Mouse (Mus musculus) left cerebral cortex, adult 11 months (tissue): ENCODE data around the gene 5730522E02Rik.
A peak's percentile ranks its signal among the peaks of the same experiment; 100 is the strongest.
"Not testable (repeated sequence)": the region's sequence is repeated elsewhere in the genome, so short reads cannot be mapped to it uniquely, and the experiment has no call there.

Source experiments
- DNase-seq: peaks from one replicate; pipeline ENCODE4 v3.0.0; 2022; ENCODE audit warnings: low spot score

5730522E02Rik gene

DNA sequence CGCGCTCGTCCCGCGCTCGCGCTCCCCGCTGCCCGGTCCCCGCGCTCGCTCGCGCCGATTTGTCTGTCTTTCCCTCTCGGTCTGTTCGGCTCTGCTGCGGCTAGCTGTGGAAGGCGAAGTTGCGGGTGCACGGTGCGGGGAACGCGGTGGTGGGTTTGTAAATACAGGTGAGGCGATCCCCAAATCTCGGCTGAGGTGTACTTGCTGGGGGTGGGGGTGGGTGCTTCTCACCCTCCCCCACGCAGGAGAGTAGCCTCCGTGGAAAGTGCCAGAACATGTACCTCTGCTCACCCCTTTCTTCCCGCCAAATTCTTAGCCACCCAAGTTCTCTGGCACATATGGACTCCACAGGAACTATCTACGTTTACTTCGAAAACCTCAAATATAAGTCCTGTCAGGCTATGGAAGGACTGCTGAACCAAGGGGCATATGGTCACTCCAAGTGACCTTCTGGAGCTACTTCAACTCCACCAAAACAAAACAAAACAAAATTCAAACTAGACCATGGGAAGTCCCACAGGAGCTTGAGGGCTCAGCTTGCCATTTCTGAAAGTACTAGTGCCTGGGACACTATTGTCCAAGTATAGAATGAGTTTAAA, at the start of gene 5730522E02Rik:
Gene 5730522E02Rik, minus strand, starts transcription at position 182 of the 599 bp plus-strand sequence.
- no peak for DNase-seq

DNA sequence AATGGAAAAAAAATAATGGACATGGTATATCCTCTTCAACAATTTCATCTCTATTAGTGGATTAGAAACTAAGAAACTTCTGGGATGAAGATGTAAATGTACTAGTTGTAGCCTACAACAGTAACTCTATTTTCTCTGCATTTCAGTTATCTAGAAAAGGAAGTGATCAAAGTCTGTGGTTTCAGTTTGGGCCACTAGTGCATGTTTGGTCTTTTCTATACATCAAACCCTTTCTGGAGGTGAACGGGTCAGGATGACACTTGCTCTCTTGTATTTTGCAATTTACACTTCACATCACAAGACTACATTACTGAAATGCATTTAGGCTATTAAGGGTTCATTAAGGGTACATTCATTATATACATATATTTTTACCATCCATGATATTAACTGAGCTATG, 26.0 kb upstream of the 5730522E02Rik start:
- no peak for DNase-seq

DNA sequence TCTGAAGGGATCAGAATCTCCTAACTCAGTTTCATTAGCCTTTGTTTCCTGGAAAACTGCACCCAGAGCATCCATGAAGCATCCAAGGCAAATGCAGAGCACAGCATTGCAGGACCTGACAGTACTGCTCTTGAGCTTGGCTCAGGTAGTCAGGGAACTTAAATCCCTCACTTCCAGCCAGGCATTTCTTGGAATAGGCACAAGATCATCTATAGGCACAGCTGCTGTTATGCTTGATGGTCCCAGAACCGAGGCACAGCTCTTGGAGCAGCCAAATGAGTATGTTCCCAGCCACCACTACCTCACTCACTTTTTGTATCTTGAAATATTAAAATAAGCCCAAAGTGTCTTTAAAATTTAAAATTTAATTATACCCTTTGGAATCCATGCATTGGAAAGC, 19.3 kb upstream of the 5730522E02Rik start:
- DNase-seq = no peak

DNA sequence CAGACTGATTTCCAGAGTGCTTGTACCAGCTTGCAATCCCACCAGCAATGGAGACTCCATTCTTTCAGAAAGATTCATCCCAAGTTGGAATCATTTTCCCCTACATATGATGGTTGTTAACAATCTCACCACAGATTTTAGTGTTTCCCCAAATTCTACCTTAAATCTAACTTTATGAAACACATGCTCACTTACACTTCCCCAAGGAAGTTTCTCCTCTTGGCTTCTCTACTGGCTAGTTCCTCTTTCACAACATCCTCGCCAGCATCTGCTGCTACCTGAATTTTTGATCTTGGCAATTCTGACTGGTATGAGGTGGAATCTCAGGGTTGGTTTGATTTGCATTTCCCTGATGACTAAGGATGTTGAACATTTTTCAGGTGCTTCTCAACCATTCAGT, 3.1 kb upstream of the 5730522E02Rik start:
- DNase-seq = not testable (repeated sequence)

DNA sequence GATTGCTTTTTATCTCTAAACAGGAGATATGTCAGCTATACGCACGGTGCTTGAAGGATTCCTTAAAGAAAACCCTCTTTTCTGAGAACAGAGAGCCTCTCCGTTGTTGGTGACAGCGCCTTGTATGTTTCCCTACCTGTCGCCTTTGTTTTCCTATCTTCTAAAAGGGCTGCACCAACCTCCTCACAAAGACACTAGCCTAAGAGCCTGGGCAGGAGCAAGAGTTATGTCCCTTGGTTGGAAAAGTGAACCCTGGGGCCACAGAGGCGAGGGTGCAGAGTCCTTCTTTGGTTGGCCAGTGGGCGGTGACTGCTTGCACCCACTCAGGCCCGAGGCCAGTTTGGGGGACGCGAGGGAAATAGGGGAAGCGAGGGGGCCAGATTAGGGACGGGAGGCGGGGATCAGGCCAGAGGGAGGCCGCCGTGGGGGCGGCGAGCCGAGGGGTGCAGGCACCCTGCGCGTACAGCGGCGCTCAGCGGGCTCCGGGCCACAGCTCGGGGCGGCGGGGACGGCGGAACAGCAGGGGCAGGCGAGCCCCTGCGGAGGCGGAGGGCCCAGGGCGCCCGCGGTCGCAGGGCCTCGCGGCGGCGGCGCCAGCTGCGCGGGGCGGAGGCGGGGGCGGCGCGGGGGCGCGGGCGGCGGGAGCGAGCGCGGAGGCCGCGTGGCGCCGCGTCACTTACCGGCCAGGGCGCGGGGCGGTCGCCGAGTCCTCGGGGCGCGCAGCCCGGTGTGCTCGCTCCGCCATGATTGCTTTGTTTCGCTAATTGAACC, 567 bp downstream of the 5730522E02Rik start:
- peak; percentile 33 for DNase-seq

DNA sequence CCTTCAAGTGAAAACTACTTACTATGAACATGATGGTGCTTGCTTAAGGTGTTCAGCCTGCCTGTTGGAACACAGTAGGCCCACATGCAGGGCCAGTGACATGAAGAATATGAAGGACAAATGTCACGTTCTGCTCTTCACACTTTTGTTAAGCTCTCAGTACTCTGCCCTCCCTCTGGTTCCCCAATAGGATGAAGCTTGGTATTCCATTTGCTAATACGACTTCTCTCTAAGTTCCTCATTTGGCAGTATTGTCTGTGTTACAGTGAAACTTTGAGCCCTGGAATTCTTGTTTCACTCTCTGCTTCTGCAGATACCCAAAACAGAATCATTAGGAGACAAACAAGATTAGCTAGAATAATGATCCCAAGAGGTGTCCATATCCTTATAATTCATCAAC, 7.1 kb downstream of the 5730522E02Rik start:
- no peak for DNase-seq

DNA sequence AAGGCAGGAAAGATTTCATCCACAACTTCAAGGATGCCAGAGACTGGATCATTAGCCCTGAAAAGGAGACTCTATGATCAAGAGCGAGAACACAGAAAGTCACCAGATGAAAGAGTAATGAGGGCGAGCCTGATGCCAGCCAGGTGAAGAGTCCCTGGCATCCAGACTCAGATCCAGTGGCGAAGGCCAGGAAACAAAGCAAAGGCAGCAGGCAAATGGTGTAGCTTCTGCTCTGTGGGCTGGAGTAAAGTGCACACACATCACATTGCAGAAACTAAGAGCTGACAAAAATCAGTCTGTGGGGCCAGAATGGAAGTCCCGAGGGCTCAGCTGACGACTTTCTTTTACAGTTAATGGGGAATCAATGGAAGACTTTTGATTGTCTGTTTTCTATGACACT, 7.7 kb downstream of the 5730522E02Rik start:
- DNase-seq = no peak

DNA sequence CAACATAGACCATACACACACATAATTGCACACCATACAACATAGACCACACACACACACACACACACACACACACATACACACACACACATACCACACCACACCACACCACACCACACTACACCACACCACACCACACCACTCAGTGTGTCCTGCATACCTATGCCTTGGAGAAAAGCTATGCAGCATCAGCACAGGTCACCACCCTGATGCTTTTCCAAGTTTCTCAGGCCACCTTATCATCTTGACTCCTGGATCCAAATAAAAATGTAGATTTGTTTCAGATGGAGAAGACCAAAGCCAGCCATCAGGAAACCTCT, 8.8 kb downstream of the 5730522E02Rik start:
- DNase-seq = no peak

DNA sequence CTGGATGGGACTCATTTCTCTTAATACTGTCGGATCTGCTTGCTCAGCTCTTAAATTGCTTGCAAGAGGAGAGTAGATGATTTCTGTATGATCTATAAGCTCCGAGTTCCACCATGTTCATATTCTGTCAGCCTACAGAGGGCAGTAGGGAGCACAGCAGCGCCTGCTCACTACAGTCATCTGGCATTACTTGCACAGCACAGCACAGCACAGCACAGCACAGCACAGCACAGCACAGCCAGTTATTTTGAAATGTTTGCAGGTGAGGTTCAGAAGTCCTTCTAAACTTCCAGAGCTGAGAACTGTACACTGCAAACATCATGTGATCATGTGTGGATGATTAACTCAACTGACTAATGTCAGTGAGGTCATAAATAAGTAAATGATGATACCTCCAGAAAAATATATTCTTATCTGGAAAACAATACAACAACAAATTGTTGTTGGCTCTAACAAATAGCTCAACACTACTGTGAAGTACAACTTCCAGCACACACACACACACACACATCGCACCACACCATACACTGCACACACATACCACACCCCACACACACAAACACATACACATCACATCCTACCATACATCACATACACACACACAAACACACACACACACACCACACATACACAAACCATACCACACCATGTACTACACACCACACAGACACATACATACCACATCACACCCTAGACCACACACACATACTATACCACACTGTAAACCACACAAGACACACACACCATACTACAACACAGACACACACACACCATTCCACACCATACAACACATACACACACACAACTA, 9.4 kb downstream of the 5730522E02Rik start:
- peak; percentile 11 for DNase-seq

DNA sequence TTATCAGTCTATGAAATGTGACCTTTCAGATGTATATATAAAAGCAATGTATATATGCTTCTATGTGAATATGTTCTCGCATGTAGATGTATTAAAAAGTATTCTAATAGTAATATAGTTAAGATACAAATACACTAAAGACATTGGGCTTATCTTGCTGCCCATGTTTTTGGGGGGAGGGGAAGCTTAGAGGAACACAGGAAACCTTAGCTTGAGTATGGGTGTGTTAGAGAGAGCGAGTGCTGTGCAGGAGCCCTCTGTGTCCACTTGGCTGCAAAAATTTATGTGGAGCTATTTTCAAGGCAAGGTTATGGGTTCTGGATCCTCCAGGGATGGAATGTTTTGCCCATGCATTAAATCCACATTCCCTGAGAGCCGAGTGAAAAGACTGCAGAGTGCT, 15.1 kb downstream of the 5730522E02Rik start:
- DNase-seq = no peak

DNA sequence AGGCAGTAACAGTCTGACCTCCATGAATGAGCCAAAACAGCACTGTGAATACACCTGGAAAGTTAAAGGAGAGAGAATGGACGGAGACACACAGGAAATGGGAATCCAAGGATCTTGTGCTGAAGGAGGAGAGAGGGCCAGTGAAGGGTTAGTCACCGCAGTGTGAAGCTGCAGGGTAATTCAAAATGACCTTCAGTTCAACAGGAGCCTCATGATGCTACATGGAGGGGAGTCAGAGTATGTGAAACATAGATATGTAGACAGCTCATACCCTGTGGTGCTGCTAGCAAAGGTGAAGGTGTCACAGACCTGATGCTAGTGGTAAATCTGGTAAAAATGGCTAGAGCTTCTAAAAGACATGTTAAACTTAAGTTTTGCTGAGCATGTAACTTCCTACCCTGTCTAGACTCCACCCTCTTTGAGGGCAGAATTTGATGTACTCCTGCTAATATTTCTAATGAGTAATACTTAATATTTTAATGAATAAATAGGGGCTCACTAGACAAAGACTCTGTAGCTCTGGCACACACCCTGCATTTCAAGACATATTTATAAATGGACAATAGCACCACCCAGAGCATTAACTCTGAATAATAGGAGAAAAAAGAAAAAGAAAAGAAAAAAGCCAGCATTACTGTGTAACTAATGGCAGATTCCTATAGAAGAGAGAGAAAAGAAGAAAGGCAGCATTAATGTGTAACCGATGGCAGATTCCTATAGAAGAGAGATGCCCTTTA, 23.2 kb downstream of the 5730522E02Rik start:
- DNase-seq = no peak

DNA sequence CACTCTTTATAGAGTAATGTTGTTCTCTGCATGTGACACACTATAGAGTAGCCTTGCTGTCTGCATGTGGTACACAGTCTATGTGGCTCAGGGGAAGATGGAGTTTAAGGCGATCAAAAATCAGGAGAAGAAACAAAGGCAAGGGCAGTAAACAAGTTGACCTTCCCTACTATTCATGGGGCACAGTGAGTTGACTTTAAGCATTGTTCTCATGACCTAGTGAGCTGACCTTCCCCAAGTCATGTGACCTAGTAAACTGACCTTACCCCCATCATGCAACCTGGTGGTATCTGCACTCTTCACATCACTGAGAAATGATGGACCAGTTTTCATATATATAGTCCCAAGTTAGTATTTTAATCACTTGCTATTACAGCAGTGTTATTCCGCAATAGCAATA, 40.0 kb downstream of the 5730522E02Rik start:
- no peak for DNase-seq

DNA sequence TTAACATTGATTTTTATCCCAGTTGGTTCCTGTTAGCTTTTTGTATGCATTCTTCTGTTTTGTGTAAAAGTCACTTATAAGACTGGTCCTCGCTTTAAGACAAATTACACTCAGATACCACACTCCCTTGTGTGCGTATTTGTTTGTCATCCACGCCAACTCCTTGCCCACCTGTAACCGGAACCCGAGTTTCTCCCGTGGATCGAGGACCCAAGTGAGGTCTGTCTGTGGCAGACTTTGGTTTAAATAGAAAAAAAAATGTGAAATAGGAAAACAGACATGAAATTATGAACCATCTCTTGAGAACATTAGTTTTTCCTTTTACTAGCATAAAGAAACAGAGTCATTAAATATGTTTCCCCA, 43.0 kb downstream of the 5730522E02Rik start:
- no peak for DNase-seq

DNA sequence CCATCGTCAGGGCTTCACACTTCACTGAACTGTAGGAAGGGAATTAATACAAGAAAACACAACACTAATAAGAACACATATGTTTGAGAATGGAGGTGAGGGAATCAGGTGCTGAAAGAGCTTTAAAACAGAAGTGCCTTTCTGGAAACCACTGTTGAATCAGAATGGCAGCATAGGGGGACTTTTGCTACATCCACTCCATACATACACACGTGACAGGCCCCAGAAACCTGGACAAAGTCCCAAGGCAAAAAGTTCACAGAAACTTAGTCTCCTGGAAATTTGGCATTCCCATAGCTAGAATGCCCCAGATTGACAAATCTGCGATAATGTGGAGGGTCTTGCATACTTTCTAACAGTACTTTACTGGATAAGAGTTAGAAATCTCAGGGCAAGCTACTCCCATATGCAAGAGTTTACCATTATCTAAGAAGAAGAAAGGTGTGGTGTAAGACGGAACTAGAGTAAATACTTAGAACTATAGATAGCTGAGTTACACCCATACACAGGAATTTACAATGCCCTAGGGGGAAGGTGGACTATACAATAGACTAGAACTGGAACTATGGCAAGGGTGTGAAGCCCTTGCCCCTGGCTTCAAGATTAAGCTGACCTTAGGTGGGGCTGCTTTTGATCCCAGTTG, 43.5 kb downstream of the 5730522E02Rik start:
- DNase-seq = no peak

DNA sequence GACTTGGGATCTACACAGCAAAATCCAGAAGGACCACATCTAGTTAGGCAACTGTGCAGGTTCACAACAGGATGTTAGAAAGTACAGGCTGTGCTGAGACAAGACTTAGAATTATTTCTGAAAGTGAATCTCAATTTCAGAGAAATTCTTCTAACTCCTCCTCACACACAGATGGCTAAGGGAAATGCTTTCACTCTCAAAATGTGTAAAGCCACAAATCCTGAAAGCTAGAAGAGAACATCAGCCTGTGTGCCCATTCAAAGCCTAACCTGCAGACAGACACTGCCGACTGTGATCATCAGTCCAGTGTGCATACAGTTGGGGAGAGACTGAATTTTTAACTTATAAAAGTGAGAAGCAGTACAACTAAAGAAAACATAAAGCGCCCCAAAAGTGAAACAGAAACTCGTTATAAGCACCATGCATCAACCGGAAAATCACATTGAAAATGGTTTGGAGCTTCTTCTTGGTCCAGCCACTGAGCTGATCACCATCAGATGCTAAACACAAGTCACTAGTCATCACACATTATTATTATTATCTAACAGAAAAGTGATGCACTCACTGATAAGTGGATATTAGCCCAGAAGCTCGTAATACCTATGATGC, 45.8 kb downstream of the 5730522E02Rik start:
- peak; percentile 10 for DNase-seq

DNA sequence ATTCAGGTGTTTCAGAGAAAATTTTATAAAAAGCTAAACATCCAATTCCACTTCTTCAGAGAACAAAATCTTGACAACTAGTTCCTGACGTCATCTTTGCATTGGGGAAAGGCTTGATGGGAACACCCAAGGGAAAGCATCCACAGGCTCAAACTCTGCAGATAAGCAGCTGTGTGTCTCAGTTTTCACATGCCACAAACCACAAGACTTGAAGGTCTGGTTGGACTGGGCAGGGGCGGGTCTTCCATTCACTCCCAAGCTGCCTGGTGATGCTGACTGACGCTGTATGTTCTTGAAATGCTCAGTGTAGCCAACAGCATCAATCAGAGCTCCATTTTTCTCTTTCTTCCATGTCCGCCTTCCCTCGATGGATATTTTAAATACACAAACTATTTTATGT, 49.2 kb downstream of the 5730522E02Rik start:
- no peak for DNase-seq

DNA sequence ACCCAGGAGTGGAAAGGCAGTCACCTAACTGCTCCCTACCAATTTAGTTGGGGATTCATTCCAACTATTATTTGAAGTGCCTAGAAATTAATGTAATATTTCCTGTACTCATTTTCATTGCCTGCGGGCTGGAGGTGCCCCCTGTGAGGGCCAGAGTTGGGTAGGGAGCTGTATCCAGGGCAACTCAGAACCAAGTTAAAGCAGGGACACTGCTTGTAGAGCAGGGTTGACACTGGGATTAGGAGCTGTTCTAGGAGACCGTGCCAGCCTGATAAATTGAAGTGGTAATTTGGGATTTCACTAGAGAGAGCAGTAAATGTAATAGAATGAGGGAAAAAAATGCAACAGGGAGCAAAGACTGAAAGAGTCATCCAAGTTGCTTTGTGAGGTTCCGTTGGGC, 51.5 kb downstream of the 5730522E02Rik start:
- DNase-seq = no peak

DNA sequence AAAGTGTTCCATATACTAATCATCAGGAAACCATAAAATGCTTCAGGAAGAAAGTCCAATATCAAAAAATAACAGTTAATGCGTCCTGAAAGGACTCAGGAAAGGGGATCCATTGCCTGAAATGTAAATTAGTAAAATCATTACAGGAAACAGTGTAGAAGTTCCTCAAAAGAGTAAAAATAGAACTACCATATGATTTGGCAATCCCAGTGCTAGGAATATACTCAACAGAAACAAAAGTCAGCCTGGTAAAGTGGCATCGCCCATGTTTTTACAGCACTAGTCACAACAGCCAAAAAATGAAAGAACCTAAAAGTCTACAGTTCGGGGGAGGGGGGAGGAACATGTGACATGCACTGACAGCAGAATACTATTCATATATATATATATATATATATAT, 70.5 kb downstream of the 5730522E02Rik start:
- no peak for DNase-seq

DNA sequence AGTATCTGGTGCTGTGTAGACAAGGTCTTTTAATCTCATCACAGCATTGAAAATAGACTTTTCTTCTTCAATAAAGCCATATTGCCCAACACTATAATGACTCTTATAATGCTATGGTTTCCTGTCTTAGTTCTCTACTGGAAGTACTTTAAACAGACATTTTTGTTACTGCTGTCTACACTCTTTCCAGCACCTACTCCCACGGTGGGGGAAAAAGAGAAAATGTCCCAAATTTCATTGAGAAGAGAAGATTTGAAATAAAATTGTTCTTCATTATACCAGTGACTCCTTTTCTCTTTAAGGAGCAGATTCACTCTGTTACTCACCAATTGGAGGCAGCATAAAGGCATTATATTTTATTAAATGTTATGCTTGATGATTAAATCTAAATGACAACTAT, 72.5 kb downstream of the 5730522E02Rik start:
- no peak for DNase-seq

DNA sequence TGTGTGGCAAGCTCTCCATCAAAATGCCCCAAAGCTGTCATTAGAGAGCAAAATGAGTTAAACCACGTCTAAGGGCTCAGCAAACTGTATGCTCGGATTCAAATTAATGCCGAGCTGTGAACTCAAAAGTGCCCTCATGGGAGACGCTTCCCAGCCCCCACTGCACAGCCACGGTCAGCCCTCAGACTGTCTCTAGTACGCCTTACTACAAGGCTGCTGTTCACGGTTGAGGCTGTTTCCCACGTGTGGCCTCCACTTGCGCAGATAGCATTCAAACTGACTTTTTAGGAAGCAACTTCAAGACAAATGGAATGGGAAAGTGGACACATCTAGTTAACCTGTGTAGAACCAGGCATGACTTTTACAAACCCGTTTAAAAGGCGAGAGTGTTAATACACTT, 79.7 kb downstream of the 5730522E02Rik start:
- DNase-seq = no peak

DNA sequence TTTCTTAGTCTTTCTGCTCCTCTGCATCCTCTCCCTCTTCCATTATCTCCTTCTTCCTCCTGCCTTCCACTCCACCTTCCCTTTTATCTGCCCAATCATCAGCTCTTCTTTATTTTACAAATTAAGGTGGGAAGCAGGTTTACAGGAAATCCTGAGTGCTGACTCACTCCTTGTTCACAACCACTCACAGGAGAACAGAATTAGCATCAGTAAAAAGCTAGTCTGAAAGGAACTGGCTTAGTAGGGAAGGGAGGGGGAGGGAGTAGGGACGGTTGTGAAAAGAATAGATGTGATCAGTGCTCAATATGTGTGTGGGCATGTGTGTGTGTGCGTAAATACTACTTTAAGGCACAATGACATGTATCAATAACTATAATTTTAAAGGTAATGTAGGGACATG, 81.5 kb downstream of the 5730522E02Rik start:
- no peak for DNase-seq

DNA sequence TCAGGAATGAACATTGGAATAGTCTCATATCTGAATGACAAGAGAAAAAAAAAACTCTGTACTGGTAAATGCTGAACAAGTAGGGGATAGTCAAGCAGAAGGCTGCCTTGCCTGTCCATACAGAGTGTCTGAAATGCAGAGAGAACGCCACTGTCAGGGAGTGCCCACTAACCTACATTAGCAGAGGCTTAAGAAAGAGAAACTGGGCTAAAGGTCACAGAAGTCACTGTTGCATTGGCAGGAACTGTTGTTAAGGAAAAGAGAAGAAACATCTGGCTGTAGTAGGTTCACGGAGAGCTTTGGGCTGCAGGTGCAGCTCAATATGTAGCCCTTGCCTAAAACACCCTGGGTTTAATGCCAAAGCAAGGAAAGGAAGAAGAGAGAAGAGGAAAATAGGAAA, 82.2 kb downstream of the 5730522E02Rik start:
- no peak for DNase-seq
